Mouse (Mus musculus) cerebellum, adult 2 months (tissue): Measurements from ENCODE around the gene Unkl. TPM values are rescaled to one million over a fixed set of nuclear protein-coding genes. Genes with fewer than 3 reads are reported as not detected.
A peak's percentile ranks its signal among the peaks of the same experiment; 100 is the strongest.

Source experiments
- DNase-seq, 2 experiments: peaks; one replicate each; pipeline ENCODE4 v3.0.0; 2021
- H3K27ac ChIP-seq: fragments of 200-500 bp; 2 replicates; pipeline ENCODE4 v1.5.1; 2012; ENCODE audit warnings: low read length, control low read depth, inconsistent platforms; ENCODE audit not compliant: insufficient read depth
- H3K27me3 ChIP-seq: fragments of 200-500 bp; 2 replicates; pipeline ENCODE4 v1.6.1; 2012; ENCODE audit warnings: inconsistent platforms, mild to moderate bottlenecking, low read length, moderate library complexity; ENCODE audit not compliant: control insufficient read depth, insufficient read depth
- H3K4me1 ChIP-seq: fragments of 200-500 bp; 2 replicates; pipeline ENCODE4 v1.6.1; 2011; ENCODE audit warnings: low read length; ENCODE audit not compliant: control insufficient read depth, insufficient read depth
- H3K4me3 ChIP-seq: fragments of 200-500 bp; replicated peaks from 2 replicates; pipeline ENCODE3; 2011; ENCODE audit warnings: mild to moderate bottlenecking, low read depth, low read length, control low read depth; ENCODE audit not compliant: insufficient read depth
- CTCF ChIP-seq: fragments of 200-500 bp; IDR thresholded peaks from 2 replicates; pipeline ENCODE4 v1.5.1; 2011; ENCODE audit warnings: low read depth, mild to moderate bottlenecking, control low read depth, low read length, moderate library complexity, borderline replicate concordance; ENCODE audit not compliant: insufficient read depth
- POLR2A ChIP-seq: fragments of 200-500 bp; IDR thresholded peaks from 2 replicates; pipeline ENCODE4 v1.6.1; 2011; ENCODE audit warnings: low read length, control low read depth, borderline replicate concordance; ENCODE audit not compliant: insufficient read depth
- WGBS: fragments of 180-500 bp; shearing (Covaris S2); methylation state at CpG from one replicate; pipeline ENCODE4 v1.1.7; 2018; 5-methylcytosine and 5-hydroxymethylcytosine counted together
- polyA plus RNA-seq: library from polyadenylated mRNA; depleted of rRNA; stranded (reverse); fragments of >200 nt; gene quantifications from 2 replicates; pipeline ENCODE4 v1.2.3, GENCODE M21; 2012

The Unkl gene
- polyA plus RNA-seq, 1 experiment: 56.2 TPM

DNA sequence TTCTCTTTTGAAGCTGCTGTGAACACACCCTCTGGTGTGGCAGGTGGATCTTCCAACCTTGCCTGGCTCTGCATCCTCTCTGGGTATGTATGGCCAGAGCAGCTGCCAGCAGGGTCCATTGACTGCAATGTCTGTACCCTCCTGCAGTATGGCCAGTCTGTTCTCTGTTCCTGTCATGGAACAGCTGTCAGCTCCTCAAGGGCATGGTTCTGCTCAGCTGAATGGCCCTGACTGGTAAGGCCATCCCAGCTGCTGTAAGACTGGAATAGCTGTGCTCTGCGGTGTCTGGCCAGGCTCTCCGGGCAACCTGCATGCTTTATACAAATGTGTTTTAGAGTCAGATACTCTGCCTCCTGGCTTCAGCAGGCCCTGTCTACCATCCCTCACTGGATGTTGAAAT is 18.5 kb upstream of the Unkl start:
- Histone ChIP-seq H3K4me1 (peaks cover 9% of the 10 kb centered on the region), H3K27me3 (no peaks in the 10 kb centered on the region), H3K4me3 (no peak overlapping the region), H3K27ac (no peak overlapping the region)
- 90% methylated on average over 2 of the region's 2 CpGs for WGBS
- no peak for DNase-seq
- TF ChIP-seq POLR2A (no peak), CTCF (no peak)

DNA sequence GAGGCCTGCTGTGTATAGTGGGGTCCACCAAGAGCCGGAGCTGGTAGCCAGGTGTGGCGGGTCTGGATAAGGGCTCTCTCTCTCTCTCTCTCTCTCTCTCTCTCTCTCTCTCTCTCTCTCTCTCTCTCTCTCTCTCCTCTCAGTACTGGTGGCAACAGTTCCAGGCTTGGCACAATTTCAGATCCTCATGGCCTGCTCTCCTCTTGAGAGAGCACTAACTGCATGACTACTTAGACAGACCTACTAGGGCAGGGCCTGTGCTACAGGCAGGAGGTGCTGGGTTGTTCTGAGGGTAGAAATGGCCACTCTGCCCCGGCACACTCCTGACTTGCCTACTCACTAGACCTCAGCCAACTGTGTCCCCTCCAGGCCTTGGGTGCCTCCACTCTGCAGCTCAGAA is 15.6 kb upstream of the Unkl start:
- Histone ChIP-seq H3K27me3 (no peaks in the 10 kb centered on the region), H3K4me3 (no peak overlapping the region), H3K27ac (no peak overlapping the region), H3K4me1 (peaks cover 9% of the 10 kb centered on the region)
- 74% methylated on average over 3 of the region's 3 CpGs for WGBS
- TF ChIP-seq POLR2A (no peak), CTCF (no peak)
- DNase-seq: no peak

DNA sequence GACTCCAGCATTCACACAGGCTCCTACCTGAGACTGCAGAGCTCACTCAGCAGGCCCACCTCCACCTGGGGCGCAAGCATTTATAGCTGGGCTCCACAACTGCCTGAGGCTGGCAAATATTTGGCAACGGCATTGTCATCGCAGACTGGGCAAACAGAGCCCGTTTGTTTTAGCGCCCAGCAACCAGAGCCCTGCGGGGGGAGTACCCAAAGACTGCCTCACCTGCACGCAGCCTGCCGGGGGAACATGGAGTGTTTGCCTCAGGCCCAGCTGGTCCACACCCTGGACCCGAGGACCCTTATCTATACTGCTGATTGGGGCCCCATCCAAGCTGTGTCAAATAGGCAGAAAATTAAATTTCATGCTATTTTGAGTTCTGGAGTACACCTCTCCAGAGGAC is 12.8 kb upstream of the Unkl start, which contains the start of gene Gm38655:
Gene Gm38655, minus strand, starts transcription at position 61 of the 400 bp plus-strand sequence.
- Histone ChIP-seq H3K4me3 (no peak within 1 kb of the TSS), H3K4me1 (no peaks in the 10 kb centered on the region), H3K27me3 (no peaks in the 10 kb centered on the region), H3K27ac (no peak within 1 kb of the TSS)
- 32% methylated on average over 9 of the region's 9 CpGs for WGBS
- TF ChIP-seq CTCF (no peak), POLR2A (no peak)
- DNase-seq: no peak

DNA sequence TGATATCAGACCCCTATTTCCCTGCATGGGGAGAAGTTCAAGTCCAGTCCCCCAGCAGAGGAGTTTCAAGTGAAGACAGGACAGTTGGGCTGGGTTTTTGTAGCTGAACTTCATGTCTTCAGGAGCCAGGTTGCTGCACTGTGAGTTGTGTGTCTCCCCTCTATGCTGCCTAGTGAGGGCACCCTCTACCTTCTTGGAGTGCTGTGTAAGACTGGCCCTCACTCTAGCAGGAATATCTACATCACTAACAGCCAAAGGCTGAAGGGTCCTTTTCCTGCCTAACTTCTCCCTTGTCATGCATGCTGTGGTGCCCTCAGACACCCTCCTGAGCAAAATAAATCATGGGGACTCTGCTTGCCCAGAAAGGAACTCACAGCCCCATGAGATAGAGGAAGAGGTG is 5.0 kb upstream of the Unkl start:
- peak overlapping the region; percentile 42 for H3K27ac ChIP-seq

DNA sequence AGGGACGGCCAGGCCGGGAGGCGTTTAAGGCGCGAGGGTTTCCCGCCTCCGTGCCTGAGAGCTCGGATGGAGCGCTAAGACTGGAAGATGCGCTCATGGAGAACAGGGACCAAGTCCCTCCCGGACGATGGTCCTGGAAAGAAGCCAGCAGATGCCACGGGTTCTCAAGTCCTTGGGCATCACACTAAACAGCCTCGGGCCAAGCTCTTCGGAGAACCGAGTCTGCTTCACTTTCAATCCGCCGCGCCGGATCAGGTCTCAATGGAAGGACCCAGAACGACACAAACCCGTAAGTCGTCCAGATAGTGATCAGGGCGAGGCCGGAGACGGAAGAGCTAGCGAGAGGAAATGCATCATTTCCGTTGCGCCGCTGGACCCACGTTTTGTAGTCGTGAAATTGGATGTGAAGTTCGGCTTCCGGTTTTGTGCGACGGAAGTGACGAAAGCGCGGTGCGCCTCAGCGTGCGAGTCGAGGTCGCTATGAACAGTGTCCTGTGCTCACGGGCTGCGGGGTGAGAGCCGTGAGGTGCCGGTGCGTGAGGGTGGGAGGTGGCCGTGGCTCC is 4.0 kb upstream of the Unkl start, which contains the start of gene BC003965:
Gene BC003965, plus strand, starts transcription at position 426 of the 563 bp plus-strand sequence.
- peak; percentile 98 to 99 for DNase-seq
- peak within 1 kb of the TSS; percentile 81 for H3K4me3 ChIP-seq
- TF ChIP-seq POLR2A: peak; percentile 98
- TF ChIP-seq CTCF: no peak
- peak within 1 kb of the TSS; percentile 73 for H3K27ac ChIP-seq
- peaks cover 9% of the 10 kb centered on the region; the same call in 1 of the 2 replicates for H3K4me1 ChIP-seq
- no peaks in the 10 kb centered on the region for H3K27me3 ChIP-seq
- under 1% methylated on average over 50 of the region's 50 CpGs for WGBS

More for the DNA sequence above, 5.0 kb upstream of the Unkl start:
- TF ChIP-seq CTCF: peak; percentile 53; the same call in 1 of the 2 replicates
- TF ChIP-seq POLR2A: no peak
- peak in 1 of 2 experiments; percentile 30 for DNase-seq
- Histone ChIP-seq H3K27me3 (no peaks in the 10 kb centered on the region), H3K4me1 (peaks cover 9% of the 10 kb centered on the region; the same call in 1 of the 2 replicates), H3K4me3 (peak overlapping the region; percentile 8)

DNA sequence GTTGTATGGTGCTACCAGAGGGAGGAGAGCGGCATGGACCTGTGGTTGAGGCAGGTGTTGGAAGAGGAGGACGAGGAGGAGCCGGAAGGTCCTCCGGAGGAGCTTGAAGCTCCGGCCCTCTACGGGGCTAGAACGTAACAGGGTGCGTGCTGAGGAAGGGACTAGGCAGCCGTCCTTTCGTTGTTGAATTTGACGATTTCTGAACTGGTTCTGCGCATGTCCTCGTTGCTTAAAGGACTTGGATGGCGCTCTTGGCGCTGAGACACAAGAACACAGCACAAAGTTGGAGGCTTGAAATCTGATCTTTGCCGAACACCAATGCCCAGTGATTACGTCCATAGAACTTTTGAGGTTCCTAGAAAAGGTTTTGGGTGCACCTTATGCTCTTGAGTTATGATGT is 3.2 kb upstream of the Unkl start:
- no peak overlapping the region for H3K27ac ChIP-seq
- H3K4me3 ChIP-seq: peak overlapping the region; percentile 81
- H3K27me3 ChIP-seq: no peaks in the 10 kb centered on the region
- no peak for DNase-seq
- peaks cover 9% of the 10 kb centered on the region; the same call in 1 of the 2 replicates for H3K4me1 ChIP-seq
- no peak for TF ChIP-seq POLR2A
- no peak for TF ChIP-seq CTCF
- 8% methylated on average over 17 of the region's 17 CpGs for WGBS

DNA sequence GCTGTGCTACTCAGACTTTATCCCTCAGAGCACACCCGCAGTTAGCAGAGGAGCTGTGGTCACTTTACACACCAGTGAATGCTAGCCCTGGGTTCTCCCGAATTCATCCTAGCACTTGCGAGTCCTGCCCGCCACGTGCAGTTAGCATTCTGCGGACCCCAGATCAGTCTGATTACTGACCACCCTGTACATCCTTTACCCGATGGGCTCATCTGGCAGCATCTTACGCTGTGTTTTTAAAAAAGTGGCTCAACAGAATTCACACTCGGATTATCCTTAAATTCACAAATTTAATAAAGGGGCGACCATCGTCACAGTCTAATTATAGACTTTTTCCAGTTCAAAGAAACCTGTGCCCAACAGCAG is 430 bp upstream of the Unkl start:
- Histone ChIP-seq H3K27ac (no peak overlapping the region), H3K4me3 (peak overlapping the region; percentile 84), H3K27me3 (no peaks in the 10 kb centered on the region), H3K4me1 (peaks cover 12% of the 10 kb centered on the region)
- no peak for TF ChIP-seq POLR2A
- no peak for TF ChIP-seq CTCF
- 5% methylated on average over 11 of the region's 11 CpGs for WGBS
- peak in 1 of 2 experiments; percentile 13 for DNase-seq

DNA sequence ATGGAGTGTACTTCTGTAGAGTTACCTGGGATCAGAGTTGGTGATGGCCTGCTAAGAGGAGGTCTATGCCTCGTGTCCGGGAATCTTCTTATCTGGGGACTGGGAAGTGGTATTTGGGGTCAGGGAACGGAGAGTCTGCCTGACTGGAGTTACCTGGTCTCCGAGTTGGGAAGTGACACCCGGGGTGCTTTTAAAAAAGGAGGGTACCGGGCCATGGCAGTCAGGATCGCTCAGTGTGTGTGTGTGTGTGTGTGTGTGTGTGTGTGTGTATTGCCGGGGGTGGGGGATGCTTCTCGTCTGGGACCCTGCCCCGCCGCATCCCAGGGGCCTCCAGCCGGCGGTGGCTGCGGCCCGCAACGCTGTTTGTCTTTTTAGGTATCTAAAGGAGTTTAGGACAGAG is 894 bp downstream of the Unkl start:
- peak overlapping the region; percentile 84 for H3K4me3 ChIP-seq
- H3K4me1 ChIP-seq: peaks cover 7% of the 10 kb centered on the region
- whole genome bisulfite sequencing: 4% methylated on average over 16 of the region's 16 CpGs
- H3K27me3 ChIP-seq: no peaks in the 10 kb centered on the region
- DNase-seq: peak in 1 of 2 experiments; percentile 16
- TF ChIP-seq CTCF (no peak), POLR2A (no peak)
- H3K27ac ChIP-seq: peak overlapping the region; percentile 82
